Mouse (Mus musculus) heart, embryonic 13.5 days (tissue): ENCODE results near the gene St7. TPM values are rescaled to one million over a fixed set of nuclear protein-coding genes. Genes with fewer than 3 reads are reported as not detected.
A peak's percentile ranks its signal among the peaks of the same experiment; 100 is the strongest.

Source experiments
- ATAC-seq: fragments of 200-750 bp; cut with Nextera tagmentation; 2 replicates; pipeline ENCODE4 v1.8.0; 2017; ENCODE audit warnings: moderate TSS enrichment; ENCODE audit not compliant: insufficient number of reproducible peaks, low FRiP score, low TSS enrichment; ENCODE audit errors: extremely low read depth
- H3K27ac ChIP-seq: fragments of 300-500 bp; sonication (generic); replicated peaks from 2 replicates; pipeline ENCODE4 v1.5.1; 2015; ENCODE audit warnings: moderate library complexity, mild to moderate bottlenecking, inconsistent platforms
- H3K27me3 ChIP-seq: fragments of 300-500 bp; sonication (generic); replicated peaks from 2 replicates; pipeline ENCODE4 v1.6.1; 2015; ENCODE audit warnings: mild to moderate bottlenecking, inconsistent platforms
- H3K36me3 ChIP-seq: fragments of 300-500 bp; sonication (generic); 2 replicates; pipeline ENCODE4 v1.6.1; 2015; ENCODE audit warnings: mild to moderate bottlenecking, inconsistent platforms
- H3K4me1 ChIP-seq: fragments of 300-500 bp; sonication (generic); 2 replicates; pipeline ENCODE4 v1.6.1; 2015; ENCODE audit warnings: inconsistent platforms
- H3K4me2 ChIP-seq: fragments of 300-500 bp; sonication (generic); 2 replicates; pipeline ENCODE4 v1.6.1; 2015; ENCODE audit warnings: inconsistent platforms, mild to moderate bottlenecking, moderate library complexity
- H3K4me3 ChIP-seq: fragments of 300-500 bp; sonication (generic); 2 replicates; pipeline ENCODE4 v1.5.1; 2015; ENCODE audit warnings: moderate library complexity, mild to moderate bottlenecking, inconsistent platforms
- H3K9ac ChIP-seq: fragments of 300-500 bp; sonication (generic); 2 replicates; pipeline ENCODE4 v1.6.1; 2015; ENCODE audit warnings: inconsistent platforms, mild to moderate bottlenecking, moderate library complexity
- H3K9me3 ChIP-seq: fragments of 300-500 bp; sonication (generic); 2 replicates; pipeline ENCODE4 v1.6.1; 2016; ENCODE audit warnings: inconsistent platforms
- WGBS: fragments of 180-500 bp; shearing (Covaris S2); methylation state at CpG from one replicate; pipeline ENCODE4 v1.1.7; 2015; ENCODE audit warnings: mixed read lengths; 5-methylcytosine and 5-hydroxymethylcytosine counted together
- polyA plus RNA-seq: library from polyadenylated mRNA; unstranded; fragments of >200 nt; fragmentation: Nextera tagmentation; extraction: Ambion mirVana; gene quantifications from 2 replicates; pipeline ENCODE4 v1.2.1, GENCODE M21; 2015

The St7 gene
- polyA plus RNA-seq, 1 experiment from 2014 or later = 25.9 TPM

DNA sequence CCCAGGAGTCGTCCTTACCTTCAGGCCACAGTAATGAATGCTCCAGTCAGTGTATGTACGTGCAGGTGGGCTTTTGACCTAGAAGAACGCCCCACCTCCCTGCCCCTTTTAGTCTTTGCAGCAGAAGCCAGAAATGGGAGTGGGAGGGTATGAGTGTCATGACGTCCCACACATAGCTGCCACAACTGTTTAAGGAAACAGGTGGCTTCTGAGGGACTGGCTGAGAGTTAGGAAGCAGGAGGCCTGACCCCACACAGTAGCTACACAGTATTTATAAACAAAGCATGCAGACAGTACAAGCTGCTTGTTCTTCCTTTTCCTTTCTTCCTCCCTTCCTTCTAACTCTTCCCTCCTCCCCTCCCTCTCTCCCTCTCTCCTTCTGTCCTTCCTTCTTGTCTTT lies 135.6 kb downstream of the St7 start:
- Histone ChIP-seq H3K4me1 (peaks cover 14% of the 10 kb centered on the region), H3K27ac (0 out of 2 replicates have a peak overlapping the region, but pooled peaks have one; percentile 24), H3K4me2 (no peak overlapping the region), H3K4me3 (no peak overlapping the region), H3K9me3 (peaks cover 7% of the 10 kb centered on the region; the same call in 1 of the 2 replicates), H3K27me3 (no peaks in the 10 kb centered on the region), H3K9ac (no peak overlapping the region), H3K36me3 (peaks cover 17% of the 10 kb centered on the region)
- 66% methylated on average over 4 of the region's 4 CpGs for WGBS
- no peak for ATAC-seq

DNA sequence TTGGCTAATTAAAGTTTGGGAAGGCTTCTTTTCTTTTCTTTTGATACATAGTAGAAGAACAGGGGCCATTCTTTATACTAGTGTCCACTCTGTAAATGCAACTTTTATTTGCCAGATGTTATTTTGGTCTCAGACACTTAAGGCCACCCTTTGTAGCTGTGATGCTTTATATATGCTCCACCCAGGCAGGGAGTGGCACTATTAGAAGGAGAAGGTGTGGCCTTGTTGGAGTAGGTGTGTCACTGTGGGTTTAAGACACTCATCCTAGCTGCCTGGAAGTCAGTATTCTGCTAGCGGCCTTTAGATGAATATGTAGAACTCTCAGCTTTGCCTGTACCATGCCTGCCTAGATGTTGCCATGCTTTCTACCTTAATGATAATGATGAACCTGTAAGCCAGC lies 137.2 kb downstream of the St7 start:
- no peaks in the 10 kb centered on the region for H3K27me3 ChIP-seq
- no peak for ATAC-seq
- H3K4me2 ChIP-seq = no peak overlapping the region
- no peak overlapping the region for H3K9ac ChIP-seq
- H3K4me3 ChIP-seq = no peak overlapping the region
- 94% methylated on average over 1 of the region's 1 CpGs for WGBS
- peaks cover 7% of the 10 kb centered on the region; the same call in 1 of the 2 replicates for H3K9me3 ChIP-seq
- H3K27ac ChIP-seq = no peak overlapping the region
- peaks cover 14% of the 10 kb centered on the region for H3K4me1 ChIP-seq
- H3K36me3 ChIP-seq = peaks cover 18% of the 10 kb centered on the region

DNA sequence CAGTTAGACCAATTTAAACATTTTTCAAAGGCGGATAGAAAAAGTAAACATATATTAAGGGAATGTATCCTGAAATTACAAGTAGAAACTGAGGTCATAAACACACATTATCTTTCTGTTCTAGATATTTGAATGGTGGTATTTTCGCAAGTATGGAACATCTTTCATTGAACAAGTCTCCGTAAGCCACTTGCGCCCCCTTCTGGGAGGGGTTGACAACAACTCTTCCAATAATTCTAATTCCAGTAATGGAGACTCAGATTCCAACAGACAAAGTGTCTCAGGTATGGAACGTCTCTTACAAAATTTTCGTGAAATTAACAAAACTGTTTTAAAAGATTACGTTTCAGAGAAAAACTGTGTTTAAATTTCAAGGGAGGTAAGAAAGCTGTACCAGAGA lies 141.8 kb downstream of the St7 start:
- Histone ChIP-seq H3K4me1 (peaks cover 9% of the 10 kb centered on the region; the same call in 1 of the 2 replicates), H3K4me3 (no peak overlapping the region), H3K27ac (no peak overlapping the region), H3K36me3 (peaks cover 24% of the 10 kb centered on the region), H3K9me3 (peaks cover 7% of the 10 kb centered on the region; the same call in 1 of the 2 replicates), H3K27me3 (no peaks in the 10 kb centered on the region), H3K4me2 (no peak overlapping the region), H3K9ac (no peak overlapping the region)
- 31% methylated on average over 7 of the region's 7 CpGs for WGBS
- no peak for ATAC-seq

DNA sequence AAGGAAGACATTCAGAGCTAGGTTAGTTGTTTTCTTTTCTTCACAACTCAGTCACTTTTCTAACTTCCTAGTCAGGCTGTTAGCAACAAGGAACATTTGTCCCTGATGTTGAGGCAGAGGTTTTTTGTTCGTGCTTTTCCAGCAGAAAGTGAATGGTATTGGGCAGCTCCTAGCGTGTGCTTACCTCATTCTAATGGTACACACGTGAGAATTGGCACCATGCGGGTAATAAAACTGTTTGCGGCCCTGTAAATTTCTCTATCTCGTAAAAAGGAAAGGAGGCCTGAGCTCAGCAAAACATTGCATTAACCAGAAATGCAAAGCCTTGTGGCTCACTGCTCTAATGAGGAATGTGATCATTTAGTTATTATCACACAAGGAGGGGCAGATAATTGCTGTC lies 143.0 kb downstream of the St7 start:
- Histone ChIP-seq H3K4me3 (no peak overlapping the region), H3K36me3 (peaks cover 17% of the 10 kb centered on the region), H3K27me3 (no peaks in the 10 kb centered on the region), H3K27ac (no peak overlapping the region), H3K9ac (no peak overlapping the region), H3K9me3 (no peaks in the 10 kb centered on the region), H3K4me2 (no peak overlapping the region), H3K4me1 (peaks cover 9% of the 10 kb centered on the region; the same call in 1 of the 2 replicates)
- 86% methylated on average over 6 of the region's 6 CpGs for WGBS
- no peak for ATAC-seq

DNA sequence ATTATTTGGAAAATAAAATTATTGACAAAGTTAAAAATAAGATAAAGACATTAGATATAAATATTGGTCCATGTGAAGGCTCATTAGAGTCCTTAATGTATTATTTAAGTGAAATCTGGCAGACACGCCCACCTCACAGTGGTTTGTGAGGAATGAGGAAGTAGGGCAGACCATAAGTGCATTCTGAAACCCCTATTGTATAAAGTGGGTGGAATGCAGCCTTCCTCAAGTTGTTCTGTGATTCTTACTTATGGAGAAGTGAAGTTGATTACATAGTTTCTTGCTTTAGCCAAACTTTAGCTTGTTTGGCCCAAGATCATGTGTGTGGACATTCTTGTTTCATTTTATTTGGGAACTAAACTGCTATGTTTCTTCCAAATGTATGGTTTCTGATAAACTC lies 144.9 kb downstream of the St7 start:
- no peak for ATAC-seq
- 70% methylated on average over 1 of the region's 1 CpGs for WGBS

DNA sequence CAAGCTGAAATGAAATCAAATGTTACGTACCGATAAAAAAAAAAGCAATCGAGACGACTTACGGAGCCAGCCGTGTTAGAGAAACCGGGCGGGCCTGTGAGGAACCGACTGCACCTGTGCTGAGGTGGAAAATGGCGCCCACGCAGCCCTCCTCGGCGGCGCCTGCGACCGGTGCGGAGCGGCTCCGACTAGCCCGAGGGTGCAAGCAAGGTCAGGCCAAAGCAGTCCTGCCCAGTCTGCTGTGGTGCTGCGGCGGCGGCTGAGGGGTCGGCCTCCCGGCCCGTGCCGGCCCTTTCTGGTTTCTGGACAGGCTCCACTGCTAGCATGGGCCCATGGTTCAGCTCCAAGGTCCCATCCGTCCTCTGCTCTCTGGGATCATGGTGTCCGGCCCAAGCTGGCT lies 147.7 kb downstream of the St7 start:
- no peaks in the 10 kb centered on the region for H3K27me3 ChIP-seq
- no peak overlapping the region for H3K27ac ChIP-seq
- H3K4me2 ChIP-seq = no peak overlapping the region
- ATAC-seq = no peak
- no peaks in the 10 kb centered on the region for H3K9me3 ChIP-seq
- H3K36me3 ChIP-seq = peaks cover 12% of the 10 kb centered on the region
- H3K9ac ChIP-seq = no peak overlapping the region
- peaks cover 28% of the 10 kb centered on the region for H3K4me1 ChIP-seq
- 68% methylated on average over 29 of the region's 29 CpGs for WGBS
- H3K4me3 ChIP-seq = no peak overlapping the region

More for the DNA sequence above, 144.9 kb downstream of the St7 start:
- Histone ChIP-seq H3K27me3 (no peaks in the 10 kb centered on the region), H3K9me3 (no peaks in the 10 kb centered on the region), H3K36me3 (peaks cover 17% of the 10 kb centered on the region), H3K4me2 (no peak overlapping the region), H3K27ac (no peak overlapping the region), H3K4me3 (no peak overlapping the region), H3K9ac (no peak overlapping the region), H3K4me1 (peaks cover 16% of the 10 kb centered on the region)

DNA sequence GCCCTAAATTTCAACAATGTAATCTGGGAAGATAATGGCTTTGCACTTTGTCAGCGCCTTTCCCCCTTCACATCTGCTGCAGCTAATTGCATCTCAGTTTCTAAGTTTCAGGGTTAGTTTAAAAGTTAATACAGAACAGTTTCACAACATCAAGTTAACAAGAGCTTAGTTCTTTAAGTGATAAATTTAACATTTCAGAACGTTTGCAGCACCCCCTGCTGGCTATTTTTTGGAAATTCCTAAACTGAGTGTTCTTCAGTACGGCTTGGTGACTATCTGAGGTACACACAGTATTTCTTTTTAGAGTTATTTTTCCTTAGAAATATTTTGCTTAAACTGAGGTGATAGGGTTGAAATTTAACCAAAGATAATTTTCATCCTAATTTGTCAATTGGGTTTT lies 150.0 kb downstream of the St7 start:
- no peaks in the 10 kb centered on the region for H3K9me3 ChIP-seq
- WGBS = 29% methylated on average over 3 of the region's 3 CpGs
- peaks cover 16% of the 10 kb centered on the region for H3K36me3 ChIP-seq
- no peak overlapping the region for H3K4me2 ChIP-seq
- H3K27me3 ChIP-seq = no peaks in the 10 kb centered on the region
- no peak overlapping the region for H3K27ac ChIP-seq
- no peak overlapping the region for H3K4me3 ChIP-seq
- no peak for ATAC-seq
- no peak overlapping the region for H3K9ac ChIP-seq
- peaks cover 26% of the 10 kb centered on the region for H3K4me1 ChIP-seq

DNA sequence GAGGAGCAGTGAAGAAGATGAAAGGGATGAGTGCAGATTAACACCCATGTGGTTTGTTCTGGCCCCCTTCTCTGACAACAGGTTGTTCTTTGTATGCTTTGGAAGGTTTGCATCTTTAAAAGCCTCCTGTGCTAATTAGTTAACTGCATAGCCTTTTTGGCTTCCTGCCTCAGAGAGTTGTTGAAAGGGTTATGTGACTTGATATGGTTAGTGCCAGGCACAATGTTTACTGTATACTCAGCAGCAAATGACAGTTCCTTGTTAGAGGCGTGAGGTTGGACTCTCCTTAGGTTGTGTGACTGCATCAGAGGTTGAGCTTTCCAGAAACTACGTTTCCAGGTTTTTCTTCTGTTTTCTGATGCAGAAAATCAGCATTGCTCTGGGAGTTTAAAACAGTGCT lies 158.6 kb downstream of the St7 start:
- no peak overlapping the region for H3K4me2 ChIP-seq
- no peak overlapping the region for H3K27ac ChIP-seq
- H3K4me3 ChIP-seq = no peak overlapping the region
- no peaks in the 10 kb centered on the region for H3K27me3 ChIP-seq
- ATAC-seq = no peak
- H3K36me3 ChIP-seq = peaks cover 37% of the 10 kb centered on the region
- H3K9me3 ChIP-seq = no peaks in the 10 kb centered on the region
- no peaks in the 10 kb centered on the region for H3K4me1 ChIP-seq
- 61% methylated on average over 2 of the region's 2 CpGs for WGBS
- H3K9ac ChIP-seq = no peak overlapping the region

DNA sequence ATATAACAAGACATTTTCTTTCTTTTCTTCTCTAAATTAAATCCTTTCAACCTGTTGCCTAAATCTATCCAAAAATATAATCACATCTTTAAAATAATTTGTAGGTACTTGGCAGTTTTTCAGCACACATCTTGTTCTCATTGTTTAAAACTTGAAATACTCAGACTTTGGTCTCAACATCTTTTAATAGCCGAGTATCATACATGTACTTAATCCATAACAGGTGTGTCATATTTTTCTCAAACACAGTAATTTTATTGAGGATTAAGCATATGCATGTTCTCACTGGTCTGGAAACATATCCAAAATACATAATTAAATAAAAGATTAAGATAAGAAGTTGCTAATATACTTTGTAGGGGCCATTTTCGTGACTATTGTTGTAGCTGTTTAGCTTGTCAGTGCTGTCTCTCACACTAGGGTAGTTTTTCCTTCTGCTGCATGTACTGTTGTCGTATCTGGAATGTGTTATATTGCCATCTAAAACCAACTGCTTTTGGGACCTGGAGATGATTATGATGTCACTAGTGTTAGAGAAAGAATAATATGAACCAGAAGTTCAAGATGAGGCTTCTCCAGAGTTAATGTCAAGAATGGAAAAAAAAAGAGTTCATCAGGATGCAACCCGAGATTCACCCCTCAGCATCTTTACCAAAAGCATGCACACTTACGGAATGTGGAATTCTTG lies 161.0 kb downstream of the St7 start:
- ATAC-seq = no peak
- no peaks in the 10 kb centered on the region for H3K9me3 ChIP-seq
- no peak overlapping the region for H3K27ac ChIP-seq
- peaks cover 38% of the 10 kb centered on the region for H3K36me3 ChIP-seq
- no peak overlapping the region for H3K4me3 ChIP-seq
- H3K27me3 ChIP-seq = no peaks in the 10 kb centered on the region
- 78% methylated on average over 5 of the region's 5 CpGs for WGBS
- no peaks in the 10 kb centered on the region for H3K4me1 ChIP-seq
- no peak overlapping the region for H3K9ac ChIP-seq
- no peak overlapping the region for H3K4me2 ChIP-seq

DNA sequence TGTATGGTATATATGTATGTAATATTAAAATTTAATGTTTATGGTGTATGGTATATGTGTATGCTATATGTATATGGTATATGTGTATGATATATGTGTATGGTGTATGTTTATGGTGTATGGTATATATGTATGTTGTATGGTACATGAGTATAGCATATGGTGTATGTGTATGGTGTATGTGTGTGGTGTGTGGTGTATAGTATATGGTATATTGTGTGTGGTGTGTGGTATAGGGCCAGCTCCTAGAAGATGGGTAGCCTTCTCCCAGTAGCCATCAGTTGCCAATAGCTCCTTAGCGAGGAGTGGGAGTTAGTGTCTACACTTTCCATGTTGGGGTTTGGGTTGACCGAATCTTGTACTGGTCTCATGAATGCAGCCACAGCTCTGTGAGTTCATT lies 162.9 kb downstream of the St7 start:
- Histone ChIP-seq H3K4me2 (no peak overlapping the region), H3K27me3 (no peaks in the 10 kb centered on the region), H3K36me3 (peaks cover 42% of the 10 kb centered on the region), H3K27ac (no peak overlapping the region), H3K4me1 (no peaks in the 10 kb centered on the region), H3K4me3 (no peak overlapping the region), H3K9ac (no peak overlapping the region), H3K9me3 (no peaks in the 10 kb centered on the region)
- ATAC-seq = no peak
- 92% methylated on average over 2 of the region's 2 CpGs for WGBS

DNA sequence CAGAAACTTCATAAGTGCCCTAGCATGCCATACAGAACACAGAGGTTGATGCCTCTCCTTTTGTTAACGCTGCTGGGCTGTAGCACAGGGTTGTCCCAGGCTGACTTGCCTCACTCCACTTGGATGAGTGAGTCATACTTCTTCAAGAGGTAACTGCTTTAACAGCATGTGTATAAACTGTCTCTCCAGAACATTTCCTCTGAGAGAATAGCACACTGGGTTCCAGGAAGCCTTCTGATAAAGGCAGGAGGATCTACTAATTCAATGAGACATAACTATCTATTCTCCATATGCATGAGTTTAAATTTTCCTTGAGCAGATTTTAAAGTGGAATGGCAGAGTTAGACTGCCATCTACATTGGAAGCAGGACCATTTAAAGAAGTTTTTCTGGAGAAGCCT lies 166.8 kb downstream of the St7 start:
- H3K9ac ChIP-seq = no peak overlapping the region
- H3K4me2 ChIP-seq = no peak overlapping the region
- no peaks in the 10 kb centered on the region for H3K4me1 ChIP-seq
- no peak overlapping the region for H3K27ac ChIP-seq
- H3K9me3 ChIP-seq = no peaks in the 10 kb centered on the region
- 57% methylated on average over 1 of the region's 1 CpGs for WGBS
- H3K27me3 ChIP-seq = no peaks in the 10 kb centered on the region
- ATAC-seq = no peak
- no peak overlapping the region for H3K4me3 ChIP-seq
- H3K36me3 ChIP-seq = peaks cover 39% of the 10 kb centered on the region

DNA sequence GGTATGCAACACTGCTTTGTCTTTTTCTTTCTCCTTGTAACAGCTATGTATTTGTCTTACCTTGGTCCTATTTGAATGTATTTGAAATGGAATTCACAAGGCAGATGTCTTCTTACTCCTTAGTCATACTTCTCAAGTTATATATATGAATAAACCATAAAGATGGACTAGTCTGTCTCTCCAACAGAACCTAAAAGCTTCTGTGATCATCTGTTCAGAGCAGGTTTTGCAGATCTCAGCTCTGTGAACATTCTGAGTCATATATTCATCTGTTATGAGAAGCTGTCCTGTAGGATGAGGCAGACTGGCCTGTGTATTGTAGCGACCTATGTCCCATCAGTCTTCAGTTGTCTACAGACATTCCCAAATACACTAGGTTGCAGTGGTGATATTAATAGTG lies 167.7 kb downstream of the St7 start:
- no peak overlapping the region for H3K27ac ChIP-seq
- no peaks in the 10 kb centered on the region for H3K9me3 ChIP-seq
- no peak for ATAC-seq
- H3K27me3 ChIP-seq = no peaks in the 10 kb centered on the region
- H3K4me2 ChIP-seq = no peak overlapping the region
- H3K4me3 ChIP-seq = no peak overlapping the region
- H3K36me3 ChIP-seq = peaks cover 35% of the 10 kb centered on the region
- no peaks in the 10 kb centered on the region for H3K4me1 ChIP-seq
- no peak overlapping the region for H3K9ac ChIP-seq
- WGBS = 85% methylated on average over 1 of the region's 1 CpGs
